Mouse (Mus musculus): Measurements from ENCODE around the gene Lpar5. TPM values are rescaled to one million over a fixed set of nuclear protein-coding genes. Genes with fewer than 3 reads are reported as not detected.

Lpar5 gene
- polyA plus RNA-seq (2015; fragmentation: Nextera tagmentation; extraction: Ambion mirVana) = 1.4 and 1.8 TPM in 2 replicates

DNA sequence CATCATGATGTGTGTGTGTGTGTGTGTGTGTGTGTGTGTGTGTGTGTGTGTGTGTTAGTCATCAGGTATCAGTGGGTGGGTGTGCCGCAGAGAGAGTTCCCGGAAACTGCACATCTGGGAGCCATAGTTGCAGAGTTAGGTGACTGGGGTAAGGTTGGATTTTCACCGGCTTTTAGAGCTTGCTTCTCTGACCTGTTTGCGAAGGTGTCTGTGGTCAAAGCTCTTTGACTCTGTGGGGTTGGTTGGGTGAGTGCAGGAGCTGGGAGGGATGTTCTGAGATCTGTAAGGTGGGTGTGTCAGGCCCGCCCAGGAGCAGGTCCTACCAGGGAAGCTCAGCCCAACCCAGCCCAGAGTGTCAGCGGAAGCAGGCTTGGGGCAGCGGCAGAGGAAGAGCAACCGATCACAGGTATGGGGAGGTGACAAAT lies at the start of gene Lpar5:
Gene Lpar5 (plus strand): TSS at position 350 of the 425 bp plus-strand sequence.

GRCm38 (mm10) chr6:125039533-125040153 lies 28.1 kb upstream of the Lpar5 start, which contains the start of gene Ing4:
Ing4 (plus strand) TSS chr6:125039760.

GRCm38 (mm10) chr6:125049678-125050077 lies 18.0 kb upstream of the Lpar5 start, which contains the start of gene Acrbp:
Acrbp (plus strand) TSS chr6:125049689.

GRCm38 (mm10) chr6:125095391-125096278 lies 27.9 kb downstream of the Lpar5 start, which contains the start of gene Chd4:
Chd4 (plus strand) TSS chr6:125095981.

DNA sequence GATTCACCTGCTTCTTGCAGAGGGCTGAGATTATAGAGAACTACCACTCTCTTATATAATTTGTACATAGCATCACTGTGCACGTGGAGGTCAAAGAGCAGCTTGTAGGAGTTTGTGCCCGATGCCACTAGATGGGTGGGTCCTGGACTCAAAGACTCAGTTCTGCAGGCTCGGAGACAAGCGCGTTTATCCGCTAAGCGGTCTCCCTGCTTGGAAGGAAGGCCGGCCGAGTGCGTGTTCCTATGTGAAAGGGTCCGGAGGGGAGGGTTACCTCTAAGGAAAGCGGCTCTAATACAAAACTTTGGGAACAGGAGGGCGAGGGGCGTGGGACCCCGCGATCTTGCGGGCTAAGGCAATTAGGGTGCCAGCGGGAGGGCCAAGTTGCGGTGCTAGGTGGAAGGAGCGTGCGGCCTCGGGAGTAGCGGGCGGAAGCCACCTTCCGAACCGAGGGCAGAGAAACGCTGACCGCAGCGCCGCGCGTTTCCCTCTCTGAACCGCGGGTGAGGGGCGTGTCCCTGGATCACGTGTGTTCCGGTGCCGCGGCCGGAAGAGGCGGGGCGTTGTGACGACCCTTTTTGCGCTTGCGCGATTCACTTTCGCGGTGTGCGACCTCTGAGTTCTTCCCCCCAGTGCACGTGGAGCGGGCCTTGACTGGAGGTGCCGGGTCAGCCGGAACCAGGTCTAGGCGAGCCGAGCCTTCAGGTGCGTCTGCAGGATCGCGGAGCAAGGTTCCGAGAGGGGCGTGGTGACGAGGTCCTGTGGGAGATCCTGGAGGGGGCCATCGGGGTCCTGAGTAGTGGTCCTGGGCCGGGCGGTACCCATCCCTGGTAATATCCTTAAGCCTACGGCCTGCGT lies 63.8 kb downstream of the Lpar5 start, which contains the start of gene Nop2:
Gene Nop2 (plus strand): TSS at position 608 of the 855 bp plus-strand sequence.

Other genes starting within 250 kb of the Lpar5 start
- 55.3 and 56.8 TPM in 2 replicates for gene Usp5, start 238.4 kb upstream of the Lpar5 start, polyA plus RNA-seq (2015; fragmentation: Nextera tagmentation; extraction: Ambion mirVana)
- gene Cdca3, start 238.4 kb upstream of the Lpar5 start, polyA plus RNA-seq (2015; fragmentation: Nextera tagmentation; extraction: Ambion mirVana) = 223 and 253 TPM in 2 replicates
- 0.58 and 0.59 TPM in 2 replicates for gene Gnb3, start 227.6 kb upstream of the Lpar5 start, polyA plus RNA-seq (2015; fragmentation: Nextera tagmentation; extraction: Ambion mirVana)
- 3.7 and 6.6 TPM in 2 replicates for gene P3h3, start 210.2 kb upstream of the Lpar5 start, polyA plus RNA-seq (2015; fragmentation: Nextera tagmentation; extraction: Ambion mirVana)
- 0.16 and 0.99 TPM in 2 replicates for gene Gpr162, start 203.9 kb upstream of the Lpar5 start, polyA plus RNA-seq (2015; fragmentation: Nextera tagmentation; extraction: Ambion mirVana)
- 0.23 and 0.62 TPM in 2 replicates for gene Cd4, start 179.7 kb upstream of the Lpar5 start, polyA plus RNA-seq (2015; fragmentation: Nextera tagmentation; extraction: Ambion mirVana)
- 1.6 and 2.9 TPM in 2 replicates for gene Lag3, start 156.2 kb upstream of the Lpar5 start, polyA plus RNA-seq (2015; fragmentation: Nextera tagmentation; extraction: Ambion mirVana)
- gene Ptms, start 147.8 kb upstream of the Lpar5 start, polyA plus RNA-seq (2015; fragmentation: Nextera tagmentation; extraction: Ambion mirVana) = 66.4 and 88.8 TPM in 2 replicates
- 110 and 118 TPM in 2 replicates for gene Mlf2, start 136.5 kb upstream of the Lpar5 start, polyA plus RNA-seq (2015; fragmentation: Nextera tagmentation; extraction: Ambion mirVana)
- 55.1 and 59.7 TPM in 2 replicates for gene Cops7a, start 102.4 kb upstream of the Lpar5 start, polyA plus RNA-seq (2015; fragmentation: Nextera tagmentation; extraction: Ambion mirVana)
- gene Pianp, start 71.2 kb upstream of the Lpar5 start, polyA plus RNA-seq (2015; fragmentation: Nextera tagmentation; extraction: Ambion mirVana) = 0.41 and 0.47 TPM in 2 replicates
- 5.5 and 7.0 TPM in 2 replicates for gene Zfp384, start 58.8 kb upstream of the Lpar5 start, polyA plus RNA-seq (2015; fragmentation: Nextera tagmentation; extraction: Ambion mirVana)
- gene Ing4, start 28.2 kb upstream of the Lpar5 start, polyA plus RNA-seq (2015; fragmentation: Nextera tagmentation; extraction: Ambion mirVana) = 43.3 and 47.7 TPM in 2 replicates
- 5.1 and 7.5 TPM in 2 replicates for gene Acrbp, start 18.2 kb upstream of the Lpar5 start, polyA plus RNA-seq (2015; fragmentation: Nextera tagmentation; extraction: Ambion mirVana)
- 39.3 and 45.6 TPM in 2 replicates for gene Chd4, start 28.1 kb downstream of the Lpar5 start, polyA plus RNA-seq (2015; fragmentation: Nextera tagmentation; extraction: Ambion mirVana)
- gene Nop2, start 64.0 kb downstream of the Lpar5 start, polyA plus RNA-seq (2015; fragmentation: Nextera tagmentation; extraction: Ambion mirVana) = 35.5 and 37.8 TPM in 2 replicates
- 9.4 and 12.4 TPM in 2 replicates for gene Iffo1, start 77.3 kb downstream of the Lpar5 start, polyA plus RNA-seq (2015; fragmentation: Nextera tagmentation; extraction: Ambion mirVana)
- 647 and 650 TPM in 2 replicates for gene Gapdh, start 98.5 kb downstream of the Lpar5 start, polyA plus RNA-seq (2015; fragmentation: Nextera tagmentation; extraction: Ambion mirVana)
- gene Ncapd2, start 123.8 kb downstream of the Lpar5 start, polyA plus RNA-seq (2015; fragmentation: Nextera tagmentation; extraction: Ambion mirVana) = 118 and 127 TPM in 2 replicates
- 198 and 200 TPM in 2 replicates for gene Mrpl51, start 123.9 kb downstream of the Lpar5 start, polyA plus RNA-seq (2015; fragmentation: Nextera tagmentation; extraction: Ambion mirVana)
- gene Vamp1, start 147.6 kb downstream of the Lpar5 start, polyA plus RNA-seq (2015; fragmentation: Nextera tagmentation; extraction: Ambion mirVana) = 4.1 and 4.2 TPM in 2 replicates
- gene Tapbpl, start 163.9 kb downstream of the Lpar5 start, polyA plus RNA-seq (2015; fragmentation: Nextera tagmentation; extraction: Ambion mirVana) = 5.6 and 8.6 TPM in 2 replicates
- gene Cd27, start 169.1 kb downstream of the Lpar5 start, polyA plus RNA-seq (2015; fragmentation: Nextera tagmentation; extraction: Ambion mirVana) = 5.3 and 6.2 TPM in 2 replicates
- not detected in 2 replicates for gene Tuba3a, start 218.1 kb downstream of the Lpar5 start, polyA plus RNA-seq (2015; fragmentation: Nextera tagmentation; extraction: Ambion mirVana)
- 20.9 and 27.0 TPM in 2 replicates for gene Ltbr, start 246.0 kb downstream of the Lpar5 start, polyA plus RNA-seq (2015; fragmentation: Nextera tagmentation; extraction: Ambion mirVana)

Measured in spleen, postnatal 0 days (tissue).